Mouse (Mus musculus): ENCODE measurements around the gene Lactb. TPM values are rescaled to one million over a fixed set of nuclear protein-coding genes. Genes with fewer than 3 reads are reported as not detected.
A peak's percentile ranks its signal among the peaks of the same experiment; 100 is the strongest.

Lactb gene
- polyA plus RNA-seq, 1 experiment from 2014 or later: 10.9 TPM

GRCm38 (mm10) chr9:66980458-66980857, 5.2 kb upstream of the Lactb start:
- DNase-seq (ENCODE audit: low spot score): peak; percentile 74

DNA sequence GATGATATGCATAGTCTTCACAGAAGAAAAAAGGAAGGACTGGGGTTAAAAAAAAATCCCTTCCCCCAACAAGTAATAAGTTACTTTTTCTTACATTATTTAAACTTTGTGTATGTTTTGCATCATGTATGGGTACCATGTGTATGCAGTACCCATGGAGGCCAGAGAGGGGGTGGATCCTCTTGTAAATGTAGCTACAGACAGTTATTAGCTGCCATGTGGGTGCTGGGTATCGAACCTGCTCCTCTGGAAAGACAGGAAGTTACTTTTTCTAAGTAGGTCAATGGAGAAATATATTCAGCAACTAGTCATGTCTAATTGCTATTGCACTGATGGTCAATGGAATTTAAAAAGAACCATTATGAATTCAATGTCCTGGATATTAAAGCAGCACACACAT, 3.2 kb upstream of the Lactb start:
- no peak for DNase-seq (ENCODE audit: low spot score)

- DNase-seq (ENCODE audit: low spot score): no peak
Observed at GRCm38 (mm10) chr9:66977982-66978381, 2.7 kb upstream of the Lactb start.

DNA sequence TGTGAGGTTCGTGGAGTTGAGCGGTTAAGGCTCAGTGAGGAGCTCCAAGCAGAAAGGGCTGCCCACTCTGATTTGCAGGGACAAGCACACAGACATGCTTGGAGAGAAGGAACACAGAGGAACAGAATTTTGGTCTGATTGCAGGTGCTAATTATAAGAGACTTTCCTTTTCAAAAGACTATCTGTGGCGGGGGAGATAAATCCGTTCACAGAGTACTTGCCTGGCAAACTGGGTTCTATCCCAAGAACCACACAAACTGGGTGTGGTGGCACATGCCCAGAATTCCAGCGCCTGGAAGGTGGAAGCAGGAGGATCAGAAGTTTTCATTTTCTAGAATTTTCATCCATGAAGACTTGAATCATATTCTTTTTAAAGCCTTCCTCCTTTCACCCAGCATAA, 1.8 kb upstream of the Lactb start:
- DNase-seq (ENCODE audit: low spot score): no peak

- peak; percentile 67 for DNase-seq (ENCODE audit: low spot score)
Observed at GRCm38 (mm10) chr9:66974721-66975225, 511 bp downstream of the Lactb start.

- DNase-seq (ENCODE audit: low spot score): no peak
Observed at GRCm38 (mm10) chr9:66971116-66971515, 4.2 kb downstream of the Lactb start.

DNA sequence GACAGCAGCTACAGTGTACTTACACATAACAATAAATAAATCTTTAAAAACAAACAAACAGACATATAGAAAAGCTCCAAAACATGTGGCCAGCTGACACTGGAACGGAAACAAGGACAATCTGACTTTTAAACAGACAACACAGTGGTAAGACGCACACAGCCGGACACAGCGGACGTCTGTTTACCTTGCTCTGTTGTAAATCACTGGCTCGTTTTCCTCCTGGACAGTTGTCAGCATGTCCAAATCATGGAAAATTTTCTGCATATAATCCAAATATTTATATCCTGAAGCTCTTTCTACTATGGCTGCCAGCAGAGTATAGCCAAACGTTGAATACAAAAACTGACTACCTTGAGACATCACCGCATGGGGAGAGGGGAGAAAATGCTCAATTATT, 7.8 kb downstream of the Lactb start:
- DNase-seq (ENCODE audit: low spot score): no peak

GRCm38 (mm10) chr9:66961478-66961877, 13.8 kb downstream of the Lactb start:
- DNase-seq (ENCODE audit: low spot score): no peak

GRCm38 (mm10) chr9:66957451-66957850, 17.8 kb downstream of the Lactb start:
- DNase-seq (ENCODE audit: low spot score): no peak

DNA sequence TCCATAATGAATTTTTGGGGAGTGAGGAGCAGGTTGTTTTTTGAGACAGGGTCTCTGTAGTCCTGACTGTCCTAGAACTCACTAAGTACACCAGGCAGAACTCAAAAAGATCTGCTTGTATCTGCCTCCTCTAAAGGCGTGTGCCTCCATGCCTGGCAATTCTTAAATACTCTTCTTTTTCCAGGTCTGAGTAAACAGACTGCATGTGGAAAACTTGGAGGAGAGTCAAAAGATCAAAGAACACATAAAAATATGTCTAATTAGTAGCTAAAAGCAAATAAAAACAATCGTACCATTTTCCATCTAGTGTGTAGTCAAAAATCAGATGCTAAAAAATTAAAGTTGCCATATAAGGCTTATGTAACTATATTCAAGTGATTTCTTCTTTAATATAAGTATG, 22.4 kb downstream of the Lactb start:
- no peak for DNase-seq (ENCODE audit: low spot score)

DNA sequence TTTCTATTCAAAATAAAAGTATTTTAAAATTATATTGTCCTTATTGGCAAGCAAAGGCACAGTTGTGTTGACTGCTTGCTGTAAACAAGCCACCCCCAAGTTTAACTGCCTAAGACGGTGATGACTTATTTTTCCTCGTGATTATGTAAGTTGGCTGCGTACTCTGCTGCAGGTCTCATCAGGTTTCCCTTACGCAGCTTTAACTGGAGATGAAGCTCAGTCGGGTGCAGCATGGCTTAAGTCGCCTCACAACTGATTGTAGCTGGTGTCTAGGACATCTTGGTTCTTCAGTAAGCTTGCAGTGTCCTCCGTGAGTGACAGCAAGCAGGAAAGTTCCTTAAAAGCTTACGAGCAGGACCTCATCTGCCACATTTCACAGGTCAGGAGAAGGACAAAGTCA, 23.0 kb downstream of the Lactb start:
- DNase-seq (ENCODE audit: low spot score): no peak

- no peak for DNase-seq (ENCODE audit: low spot score)
Observed at GRCm38 (mm10) chr9:66948536-66948935, 26.7 kb downstream of the Lactb start.

- peak; percentile 94 for DNase-seq (ENCODE audit: low spot score)
Observed at GRCm38 (mm10) chr9:66945647-66946641, 29.3 kb downstream of the Lactb start, which contains the start of gene Rps27l. Rps27l (plus strand) TSS chr9:66946086.

GRCm38 (mm10) chr9:66945161-66945560, 30.1 kb downstream of the Lactb start:
- no peak for DNase-seq (ENCODE audit: low spot score)

- peak; percentile 67 for DNase-seq (ENCODE audit: low spot score)
Observed at GRCm38 (mm10) chr9:66938836-66939235, 36.4 kb downstream of the Lactb start.

DNA sequence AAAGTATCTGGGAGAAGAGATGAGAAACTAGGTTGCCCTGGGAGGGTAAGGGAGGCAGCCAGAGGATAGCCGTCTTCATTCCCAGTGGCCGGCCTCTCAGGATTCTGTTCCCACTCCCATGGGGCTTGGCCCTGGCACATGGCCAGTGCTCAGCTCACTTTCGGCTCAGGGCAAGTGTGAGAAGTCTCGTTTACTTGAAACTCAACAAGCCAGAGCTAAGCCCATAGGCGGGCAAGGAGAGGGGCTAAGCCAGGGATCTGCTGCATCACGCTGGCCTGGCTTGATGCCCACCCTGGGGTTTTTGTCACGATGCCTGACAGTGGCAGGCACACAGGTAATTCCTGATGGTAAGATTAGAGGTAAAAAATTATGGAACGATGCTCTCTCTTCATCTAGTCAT, 37.8 kb downstream of the Lactb start:
- DNase-seq (ENCODE audit: low spot score): no peak

DNA sequence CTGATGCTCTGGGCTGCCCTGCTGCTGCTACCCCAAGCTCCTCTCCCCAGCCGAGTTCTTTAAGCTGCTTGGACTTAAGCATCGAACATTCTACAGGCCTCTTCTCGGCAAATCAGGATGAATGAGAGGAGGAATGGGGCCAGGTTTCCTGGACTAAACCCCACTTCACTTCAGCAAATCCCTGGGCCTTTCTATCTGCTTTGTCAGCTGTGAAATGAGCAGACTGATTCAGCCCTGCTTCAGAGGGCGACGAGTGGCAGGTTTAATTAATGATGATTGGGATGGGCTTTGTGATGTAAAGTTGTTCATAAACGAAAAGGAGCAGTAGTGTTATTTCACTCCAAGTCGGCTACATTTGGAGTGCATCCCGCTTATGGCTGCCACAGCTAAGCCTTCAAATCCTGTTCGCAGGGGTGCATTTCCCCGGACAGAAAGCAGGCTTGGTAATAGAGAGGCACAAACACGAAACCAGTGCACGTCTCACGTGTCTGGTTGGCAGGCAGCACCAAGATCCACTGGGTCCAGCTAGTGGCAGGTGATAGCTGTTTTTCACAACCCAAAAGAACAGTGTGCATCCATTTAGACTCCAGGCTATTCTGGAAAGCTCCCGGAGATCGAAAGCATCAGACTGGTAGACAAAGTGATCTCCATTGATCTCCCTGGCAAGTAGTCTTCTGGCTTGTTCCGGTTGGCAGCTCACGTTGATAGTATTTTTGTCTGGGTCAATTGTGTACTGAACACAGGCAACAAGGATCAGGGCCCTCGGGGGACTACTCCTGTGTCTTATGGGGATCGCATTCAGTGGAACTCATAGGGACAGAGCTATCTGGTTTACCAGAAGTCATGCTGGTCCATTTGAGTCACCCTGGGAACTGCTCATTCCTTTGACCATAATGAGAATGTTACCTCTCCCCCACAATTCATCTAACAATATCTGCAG, 41.1 kb downstream of the Lactb start:
- DNase-seq (ENCODE audit: low spot score): no peak

DNA sequence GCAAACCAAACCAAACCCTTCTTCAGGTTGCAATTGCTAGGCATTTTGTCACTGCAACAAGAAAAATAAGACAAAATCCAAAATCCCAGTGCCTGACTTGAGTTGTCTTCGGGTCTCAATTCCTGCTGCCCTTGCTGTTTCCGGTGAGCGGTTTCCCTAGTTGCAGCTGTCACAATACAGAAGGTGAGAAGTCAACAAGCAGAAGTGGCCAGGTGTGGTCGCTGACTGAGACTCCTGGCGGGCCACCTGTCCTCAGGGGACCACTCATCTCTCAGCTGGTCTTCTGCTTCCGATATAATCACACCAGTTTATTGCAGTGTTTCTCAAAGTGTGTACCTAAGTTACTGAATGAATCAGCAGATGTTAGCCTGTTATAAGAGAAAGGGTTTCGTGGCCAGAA, 44.9 kb downstream of the Lactb start:
- DNase-seq (ENCODE audit: low spot score): no peak

DNA sequence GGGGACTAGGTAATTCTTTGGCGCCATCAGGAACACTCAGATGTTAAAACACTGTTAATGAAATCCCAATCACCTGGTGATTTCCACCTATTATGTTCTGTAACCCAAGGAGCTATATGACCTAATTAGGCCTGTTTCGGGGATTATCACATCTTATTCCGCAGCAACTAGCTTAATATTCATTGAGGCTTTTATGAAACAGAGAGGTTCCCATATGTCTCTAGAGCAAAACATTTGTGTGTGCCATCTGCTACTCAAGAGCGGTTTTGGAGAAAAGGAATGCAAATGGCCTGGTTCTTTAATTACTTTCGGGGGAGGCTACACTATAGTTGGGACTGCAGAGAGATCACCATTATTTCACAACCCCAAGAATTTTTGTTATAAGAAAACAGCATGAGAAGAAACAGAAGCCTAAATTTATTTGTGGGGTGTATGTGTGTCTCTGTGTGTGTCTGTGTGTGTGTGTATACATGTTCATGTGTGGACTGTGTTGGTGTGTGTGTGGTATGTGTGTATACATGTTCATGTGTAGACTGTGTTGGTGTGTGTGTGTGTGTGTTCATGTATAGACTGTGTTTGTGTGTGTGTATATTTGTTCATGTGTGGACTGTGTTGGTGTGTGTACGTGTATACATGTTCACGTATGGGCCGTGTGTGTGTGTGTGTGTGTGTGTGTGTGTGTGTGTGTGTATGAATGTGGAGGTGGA, 47.4 kb downstream of the Lactb start:
- no peak for DNase-seq (ENCODE audit: low spot score)

DNA sequence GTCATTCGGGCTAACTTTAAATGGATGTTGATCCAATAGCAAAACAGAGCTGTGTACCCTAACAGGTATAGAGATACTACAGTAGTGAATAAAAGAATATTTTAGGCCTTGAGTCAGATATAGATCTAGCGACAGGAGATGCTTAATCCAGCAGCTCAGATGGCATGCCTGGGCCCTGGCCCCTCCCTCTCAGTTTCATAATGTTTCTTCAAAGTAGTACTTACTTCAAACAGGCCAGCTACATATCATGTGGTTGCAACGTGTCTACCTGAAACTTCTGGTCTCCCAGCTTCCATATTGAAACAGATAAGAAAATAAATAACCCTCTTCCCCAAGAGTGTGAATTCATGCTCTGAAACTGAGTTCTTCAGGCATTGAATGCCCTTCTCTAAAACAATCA, 49.4 kb downstream of the Lactb start:
- DNase-seq (ENCODE audit: low spot score): peak; percentile 21

DNA sequence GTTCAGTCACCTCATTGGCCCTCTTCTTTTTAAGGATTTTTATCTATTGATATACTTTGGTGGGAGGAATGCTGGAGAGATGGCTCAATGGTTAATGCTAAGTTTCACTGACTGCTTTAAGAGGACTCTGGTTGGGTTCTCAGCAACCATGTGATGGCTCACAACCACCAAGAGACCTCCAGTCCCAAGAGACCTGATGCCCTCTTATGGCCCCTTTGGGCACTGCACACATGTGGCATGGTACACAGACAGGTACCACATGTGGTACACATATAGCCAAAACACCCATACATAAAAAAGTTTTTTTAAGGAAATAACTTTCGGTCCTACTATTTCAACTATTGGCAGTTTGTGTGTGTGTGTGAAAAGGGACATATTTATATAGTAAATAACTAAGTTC, 53.2 kb downstream of the Lactb start:
- DNase-seq (ENCODE audit: low spot score): no peak

Data from thymus, postnatal 0 days (tissue).